Mouse (Mus musculus) layer of hippocampus, adult 2 months (tissue): ENCODE measurements around the gene Ccdc113. TPM values are rescaled to one million over a fixed set of nuclear protein-coding genes. Genes with fewer than 3 reads are reported as not detected.

ENCODE experiments used
- DNase-seq, 2 experiments: peaks; one replicate each; pipeline ENCODE4 v3.0.0; 2022; ENCODE audit warnings: low spot score in 2 of 2
- H3K27ac ChIP-seq: fragments of 200-600 bp; 2 replicates; pipeline ENCODE4 v1.8.1; 2022
- H3K4me3 ChIP-seq: fragments of 200-600 bp; 2 replicates; pipeline ENCODE4 v1.8.1; 2022; ENCODE audit warnings: mild to moderate bottlenecking
- CTCF ChIP-seq: fragments of 200-600 bp; conservative IDR thresholded peaks from 2 replicates; pipeline ENCODE4 v1.8.1; 2022; ENCODE audit warnings: antibody characterized with exemption, mild to moderate bottlenecking, moderate library complexity
- total RNA-seq, 2 experiments: library from RNA; stranded (reverse); gene quantifications; 2 replicates each; pipeline ENCODE4 v1.2.3; 2021

Ccdc113 gene
- total RNA-seq, 2 experiments from 2014 or later, result 1.3 to 1.5 TPM

- Histone ChIP-seq H3K27ac (no peak overlapping the region), H3K4me3 (no peak overlapping the region; the same call in 1 of the 2 replicates)
- TF ChIP-seq CTCF, result no peak
- DNase-seq, result peak in 1 of 2 experiments; percentile 32
Measured at GRCm38 (mm10) chr8:95549871-95550829, 16.3 kb downstream of the Ccdc113 start.

- Histone ChIP-seq H3K27ac (no peak overlapping the region), H3K4me3 (no peak overlapping the region)
- no peak for TF ChIP-seq CTCF
- no peak for DNase-seq
Measured at GRCm38 (mm10) chr8:95551577-95551976, 17.7 kb downstream of the Ccdc113 start.

- no peak overlapping the region for H3K4me3 ChIP-seq
- no peak for TF ChIP-seq CTCF
- H3K27ac ChIP-seq, result no peak overlapping the region
- DNase-seq, result no peak
Measured at GRCm38 (mm10) chr8:95555963-95556362, 22.1 kb downstream of the Ccdc113 start.

- no peak for TF ChIP-seq CTCF
- no peak overlapping the region for H3K27ac ChIP-seq
- no peak overlapping the region for H3K4me3 ChIP-seq
- no peak for DNase-seq
Measured at GRCm38 (mm10) chr8:95566217-95566616, 32.3 kb downstream of the Ccdc113 start.

- Histone ChIP-seq H3K27ac (no peak overlapping the region), H3K4me3 (no peak overlapping the region)
- no peak for DNase-seq
- TF ChIP-seq CTCF, result no peak
Measured at GRCm38 (mm10) chr8:95566809-95567208, 32.9 kb downstream of the Ccdc113 start.

GRCm38 (mm10) chr8:95573146-95573545, 39.3 kb downstream of the Ccdc113 start:
- no peak for TF ChIP-seq CTCF

GRCm38 (mm10) chr8:95576240-95576639, 42.4 kb downstream of the Ccdc113 start, which contains the start of gene Prss54:
TSS of gene Prss54 (minus strand) at chr8:95576340.
- no peak for DNase-seq
- no peak within 1 kb of the TSS for H3K4me3 ChIP-seq
- TF ChIP-seq CTCF, result no peak
- H3K27ac ChIP-seq, result no peak within 1 kb of the TSS

More at GRCm38 (mm10) chr8:95573146-95573545, 39.3 kb downstream of the Ccdc113 start:
- Histone ChIP-seq H3K4me3 (no peak overlapping the region), H3K27ac (no peak overlapping the region)
- no peak for DNase-seq

GRCm38 (mm10) chr8:95587339-95587738, 53.5 kb downstream of the Ccdc113 start:
- DNase-seq, result no peak
- no peak overlapping the region for H3K27ac ChIP-seq
- TF ChIP-seq CTCF, result no peak

GRCm38 (mm10) chr8:95589282-95589681, 55.4 kb downstream of the Ccdc113 start:
- no peak for DNase-seq
- H3K27ac ChIP-seq, result no peak overlapping the region
- H3K4me3 ChIP-seq, result no peak overlapping the region
- peak; percentile 47 for TF ChIP-seq CTCF

More at GRCm38 (mm10) chr8:95587339-95587738, 53.5 kb downstream of the Ccdc113 start:
- no peak overlapping the region for H3K4me3 ChIP-seq

- no peak for DNase-seq
- Histone ChIP-seq H3K4me3 (no peak overlapping the region), H3K27ac (no peak overlapping the region)
- no peak for TF ChIP-seq CTCF
Measured at GRCm38 (mm10) chr8:95590539-95590938, 56.7 kb downstream of the Ccdc113 start.

GRCm38 (mm10) chr8:95592131-95592780, 58.4 kb downstream of the Ccdc113 start:
- TF ChIP-seq CTCF, result no peak
- DNase-seq, result no peak
- no peak overlapping the region for H3K4me3 ChIP-seq
- no peak overlapping the region for H3K27ac ChIP-seq

- Histone ChIP-seq H3K4me3 (no peak overlapping the region), H3K27ac (no peak overlapping the region)
- TF ChIP-seq CTCF, result no peak
- DNase-seq, result no peak
Measured at GRCm38 (mm10) chr8:95593439-95594393, 59.8 kb downstream of the Ccdc113 start.
